Mouse (Mus musculus) ovary, postnatal 14 days (tissue): ENCODE results near the gene Zdhhc22.

Experiments
- DNase-seq: peaks from one replicate; pipeline ENCODE4 v3.0.0; 2022; ENCODE audit warnings: low spot score

The Zdhhc22 gene

GRCm38 (mm10) chr12:86935692-86936282 is 54.4 kb downstream of the Zdhhc22 start:
- no peak for DNase-seq

DNA sequence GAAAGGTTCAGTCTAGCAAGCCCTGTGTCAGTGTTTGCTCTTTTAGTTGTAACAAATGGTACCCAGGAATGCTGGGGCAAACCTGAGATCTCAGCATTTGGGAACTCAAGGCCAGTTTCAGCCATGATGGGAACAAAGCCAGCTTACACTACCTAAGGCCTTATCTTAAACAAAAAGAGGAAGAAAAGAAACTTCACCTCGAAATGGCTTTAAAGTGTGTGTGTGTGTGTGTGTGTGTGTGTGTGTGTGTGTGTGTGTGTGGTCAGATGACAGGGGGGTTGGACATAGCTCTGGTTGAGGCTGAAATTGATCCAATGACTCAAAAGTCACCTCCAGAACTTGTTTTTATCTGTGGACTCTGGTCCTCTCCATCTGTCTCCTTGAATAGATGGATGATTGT is 55.5 kb downstream of the Zdhhc22 start:
- DNase-seq, result no peak

- DNase-seq, result no peak
These were observed 57.7 kb downstream of the Zdhhc22 start for GRCm38 (mm10) chr12:86932575-86932952.

- DNase-seq, result peak; percentile 44
These were observed 58.2 kb downstream of the Zdhhc22 start for GRCm38 (mm10) chr12:86931919-86932574.

GRCm38 (mm10) chr12:86930934-86931729 is 59.1 kb downstream of the Zdhhc22 start:
- no peak for DNase-seq
